Mouse (Mus musculus) cortical plate, adult 2 months (tissue): Measurements from ENCODE around the gene Tbkbp1.

Experiments
- CTCF ChIP-seq: fragments of 200-500 bp; IDR thresholded peaks from 2 replicates; pipeline ENCODE4 v1.5.1; 2011; ENCODE audit warnings: mild to moderate bottlenecking, control low read depth, low read length; ENCODE audit not compliant: insufficient read depth; ENCODE audit errors: extremely low read depth
- POLR2A ChIP-seq: fragments of 200-500 bp; IDR thresholded peaks from 2 replicates; pipeline ENCODE4 v1.6.1; 2011; ENCODE audit warnings: mild to moderate bottlenecking, low read length, control low read depth; ENCODE audit not compliant: insufficient read depth; ENCODE audit errors: extremely low read depth

DNA sequence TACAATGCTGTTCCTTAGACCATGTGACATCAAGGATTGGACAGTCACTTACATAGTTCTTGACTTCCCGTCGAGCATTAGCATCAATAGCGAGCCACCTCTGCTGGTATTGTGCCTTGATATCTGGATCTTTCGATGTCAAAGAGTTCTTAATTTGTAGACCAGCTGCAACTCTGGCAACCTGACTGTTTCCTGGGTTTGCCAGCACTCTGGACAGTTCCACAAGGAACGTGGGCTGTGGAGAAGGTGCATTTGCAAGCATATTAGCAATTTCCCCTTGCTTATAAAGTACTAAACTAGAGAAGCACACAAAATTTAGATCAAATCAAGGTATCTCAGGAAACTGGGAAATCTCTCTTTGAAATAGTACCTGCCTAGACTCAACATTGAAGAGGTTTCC is 33.6 kb upstream of the Tbkbp1 start:
- no peak for TF ChIP-seq POLR2A
- TF ChIP-seq CTCF = no peak
